Mouse (Mus musculus): ENCODE measurements at regions not wholly inside any gene's neighbourhood (a gene's known extent, or its start where the extent isn't known, plus 50 kb on each side); places are given as distances from the start of the nearest gene placed in this dataset.

- H3K27ac ChIP-seq (ENCODE audit: low read length), result no peak overlapping the region
- no peak overlapping the region for H3K4me3 ChIP-seq (ENCODE audit: low read length)
- H3K27me3 ChIP-seq (ENCODE audit: control insufficient read depth, insufficient read depth, low read depth, low read length), result no peaks in the 10 kb centered on the region
- no peaks in the 10 kb centered on the region for H3K9me3 ChIP-seq (ENCODE audit: control insufficient read depth, low read length)
- WGBS, result 62% methylated on average over 4 of the region's 4 CpGs
- no peak overlapping the region for H3K9ac ChIP-seq (ENCODE audit: low read length)
- H3K4me1 ChIP-seq (replicated peaks; ENCODE audit: control insufficient read depth, insufficient read depth, low read length), result no peaks in the 10 kb centered on the region
- ATAC-seq (ENCODE audit: low read depth), result no peak
- no peak overlapping the region for H3K4me2 ChIP-seq (ENCODE audit: low read depth, low read length)
- H3K36me3 ChIP-seq (ENCODE audit: control insufficient read depth, insufficient read depth, low read length), result no peaks in the 10 kb centered on the region
Measured at GRCm38 (mm10) chr6:99881606-99882005, 155.4 kb upstream of the Prok2 start.

DNA sequence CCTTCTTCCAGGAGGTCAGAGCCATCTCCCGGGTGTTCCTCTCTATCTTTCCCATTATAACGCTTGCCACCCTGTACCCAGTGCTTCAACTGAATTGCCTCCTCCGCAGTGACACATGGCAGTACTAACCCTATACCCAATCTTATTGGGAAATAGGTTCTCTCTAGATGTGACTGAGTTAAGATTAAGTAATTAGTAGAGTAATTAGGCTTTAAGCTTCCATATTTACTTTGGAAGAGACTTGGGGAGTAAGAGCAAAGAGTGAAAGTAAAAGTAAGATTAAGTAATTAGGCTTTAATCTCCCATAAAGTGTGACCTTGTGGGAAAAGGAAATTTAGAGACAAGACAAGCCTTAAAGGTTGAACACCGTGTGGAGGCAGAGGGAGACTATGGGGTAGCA is 148.7 kb upstream of the Prok2 start:
- H3K4me2 ChIP-seq (ENCODE audit: low read depth, low read length), result no peak overlapping the region
- no peaks in the 10 kb centered on the region for H3K9me3 ChIP-seq (ENCODE audit: control insufficient read depth, low read length)
- H3K9ac ChIP-seq (ENCODE audit: low read length), result no peak overlapping the region
- WGBS, result 77% methylated on average over 4 of the region's 4 CpGs
- no peak overlapping the region for H3K27ac ChIP-seq (ENCODE audit: low read length)
- H3K4me1 ChIP-seq (replicated peaks; ENCODE audit: control insufficient read depth, insufficient read depth, low read length), result no peaks in the 10 kb centered on the region
- ATAC-seq (ENCODE audit: low read depth), result no peak
- no peaks in the 10 kb centered on the region for H3K36me3 ChIP-seq (ENCODE audit: control insufficient read depth, insufficient read depth, low read length)
- no peak overlapping the region for H3K4me3 ChIP-seq (ENCODE audit: low read length)
- no peaks in the 10 kb centered on the region for H3K27me3 ChIP-seq (ENCODE audit: control insufficient read depth, insufficient read depth, low read depth, low read length)

DNA sequence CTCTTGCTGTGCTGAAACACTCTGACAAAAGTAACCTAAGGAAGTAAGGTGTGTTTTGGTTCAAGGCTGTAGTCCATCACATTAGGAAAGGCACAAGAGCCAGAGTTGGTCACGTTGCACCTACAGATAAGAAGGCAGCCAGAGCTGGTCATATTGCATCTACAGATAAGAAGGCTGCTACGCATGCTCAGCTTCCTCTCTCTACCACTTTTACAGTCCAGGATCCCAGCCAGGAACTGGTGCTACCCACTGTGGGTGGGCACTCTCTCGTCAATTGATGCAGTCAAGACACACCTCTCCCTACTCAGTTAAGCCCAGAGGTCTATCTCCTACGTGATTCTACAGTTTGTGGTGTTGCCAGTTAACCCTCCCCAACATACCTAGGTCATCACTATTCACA is 147.8 kb upstream of the Prok2 start:
- ATAC-seq (ENCODE audit: low read depth), result no peak

DNA sequence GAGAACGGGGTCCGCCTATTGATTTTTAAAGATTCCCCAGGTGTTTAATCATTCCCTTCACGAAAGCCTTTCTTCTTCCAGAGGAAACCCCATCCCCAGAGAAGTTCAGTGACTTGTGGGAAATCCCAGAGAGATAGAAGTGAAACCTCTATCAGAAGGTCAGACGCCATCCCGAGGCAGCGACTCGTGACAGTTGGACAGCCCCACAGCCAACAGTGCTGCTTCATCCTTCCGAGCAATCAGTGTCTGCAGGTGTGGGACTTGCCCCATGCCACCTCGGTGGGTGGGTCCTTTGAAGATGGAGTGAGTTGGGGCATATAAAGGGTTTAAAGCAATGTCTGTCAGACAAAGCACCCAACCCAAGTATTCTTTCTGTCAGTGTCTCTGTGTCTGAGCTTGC is 139.9 kb upstream of the Prok2 start:
- Histone ChIP-seq H3K36me3 (ENCODE audit: control insufficient read depth, insufficient read depth, low read length) (no peaks in the 10 kb centered on the region), H3K4me1 (replicated peaks; ENCODE audit: control insufficient read depth, insufficient read depth, low read length) (no peaks in the 10 kb centered on the region), H3K9ac (ENCODE audit: low read length) (no peak overlapping the region), H3K9me3 (ENCODE audit: control insufficient read depth, low read length) (no peaks in the 10 kb centered on the region), H3K4me2 (ENCODE audit: low read depth, low read length) (no peak overlapping the region), H3K4me3 (ENCODE audit: low read length) (no peak overlapping the region), H3K27ac (ENCODE audit: low read length) (no peak overlapping the region), H3K27me3 (ENCODE audit: control insufficient read depth, insufficient read depth, low read depth, low read length) (no peaks in the 10 kb centered on the region; the same call in 1 of the 2 replicates)
- WGBS, result 58% methylated on average over 9 of the region's 9 CpGs
- no peak for ATAC-seq (ENCODE audit: low read depth)

More for the DNA sequence above, 147.8 kb upstream of the Prok2 start:
- 48% methylated on average over 4 of the region's 4 CpGs for WGBS
- Histone ChIP-seq H3K4me2 (ENCODE audit: low read depth, low read length) (no peak overlapping the region), H3K9me3 (ENCODE audit: control insufficient read depth, low read length) (no peaks in the 10 kb centered on the region), H3K27ac (ENCODE audit: low read length) (no peak overlapping the region), H3K4me3 (ENCODE audit: low read length) (no peak overlapping the region), H3K27me3 (ENCODE audit: control insufficient read depth, insufficient read depth, low read depth, low read length) (no peaks in the 10 kb centered on the region), H3K9ac (ENCODE audit: low read length) (no peak overlapping the region), H3K36me3 (ENCODE audit: control insufficient read depth, insufficient read depth, low read length) (no peaks in the 10 kb centered on the region), H3K4me1 (replicated peaks; ENCODE audit: control insufficient read depth, insufficient read depth, low read length) (no peaks in the 10 kb centered on the region)

DNA sequence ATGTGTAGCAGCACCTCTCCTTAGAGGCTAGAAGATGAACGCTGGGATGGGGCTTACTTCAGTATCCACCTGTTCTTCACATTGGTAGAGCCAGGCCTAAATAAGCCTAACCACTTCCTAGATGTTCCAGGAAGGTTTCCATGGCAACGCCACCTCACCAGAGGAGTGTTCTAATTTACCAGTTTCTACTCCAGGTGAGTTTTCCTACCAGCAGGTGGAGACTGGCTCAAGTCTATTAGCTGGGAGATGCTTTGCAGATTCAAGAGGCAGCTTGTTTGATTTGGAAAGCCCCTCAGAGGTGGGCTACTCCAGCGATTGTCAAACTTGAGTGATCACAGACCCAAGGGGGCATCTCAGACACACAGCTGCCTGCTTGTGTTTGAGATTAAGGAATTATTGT is 138.8 kb upstream of the Prok2 start:
- H3K9me3 ChIP-seq (ENCODE audit: control insufficient read depth, low read length), result no peaks in the 10 kb centered on the region
- 45% methylated on average over 3 of the region's 3 CpGs for WGBS

GRCm38 (mm10) chr6:99863418-99863817 is 137.2 kb upstream of the Prok2 start:
- Histone ChIP-seq H3K27me3 (ENCODE audit: control insufficient read depth, insufficient read depth, low read depth, low read length) (no peaks in the 10 kb centered on the region; the same call in 1 of the 2 replicates), H3K9ac (ENCODE audit: low read length) (no peak overlapping the region), H3K27ac (ENCODE audit: low read length) (no peak overlapping the region), H3K4me1 (replicated peaks; ENCODE audit: control insufficient read depth, insufficient read depth, low read length) (no peaks in the 10 kb centered on the region), H3K4me3 (ENCODE audit: low read length) (no peak overlapping the region), H3K9me3 (ENCODE audit: control insufficient read depth, low read length) (no peaks in the 10 kb centered on the region), H3K36me3 (ENCODE audit: control insufficient read depth, insufficient read depth, low read length) (no peaks in the 10 kb centered on the region), H3K4me2 (ENCODE audit: low read depth, low read length) (no peak overlapping the region)
- no peak for ATAC-seq (ENCODE audit: low read depth)
- WGBS, result 43% methylated on average over 9 of the region's 9 CpGs

More for the DNA sequence above, 138.8 kb upstream of the Prok2 start:
- Histone ChIP-seq H3K27ac (ENCODE audit: low read length) (no peak overlapping the region), H3K27me3 (ENCODE audit: control insufficient read depth, insufficient read depth, low read depth, low read length) (no peaks in the 10 kb centered on the region; the same call in 1 of the 2 replicates), H3K4me3 (ENCODE audit: low read length) (no peak overlapping the region), H3K4me1 (replicated peaks; ENCODE audit: control insufficient read depth, insufficient read depth, low read length) (no peaks in the 10 kb centered on the region), H3K9ac (ENCODE audit: low read length) (no peak overlapping the region), H3K4me2 (ENCODE audit: low read depth, low read length) (no peak overlapping the region), H3K36me3 (ENCODE audit: control insufficient read depth, insufficient read depth, low read length) (no peaks in the 10 kb centered on the region)
- peak; percentile 43; the same call in 1 of the 2 replicates for ATAC-seq (ENCODE audit: low read depth)

DNA sequence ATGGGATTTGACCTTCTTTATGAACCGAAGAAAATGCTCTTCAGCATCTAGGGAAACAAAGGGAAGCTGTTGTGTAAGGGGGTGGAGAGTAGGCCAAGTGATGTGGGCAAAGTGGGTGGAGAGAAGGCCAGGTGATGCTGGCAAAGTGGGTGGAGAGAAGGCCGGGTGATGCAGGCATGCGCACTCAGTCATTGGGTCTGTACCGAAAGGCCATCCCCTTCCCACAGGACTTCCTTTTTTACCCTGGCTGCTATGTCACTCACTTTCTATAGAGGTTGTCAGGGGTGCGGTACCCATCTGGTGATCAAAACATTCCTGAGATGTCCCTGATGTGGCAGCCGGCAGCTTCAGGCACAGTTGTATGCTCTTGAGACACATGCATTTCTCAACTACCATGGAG is 131.2 kb upstream of the Prok2 start:
- 74% methylated on average over 6 of the region's 6 CpGs for WGBS
- no peak for ATAC-seq (ENCODE audit: low read depth)
- Histone ChIP-seq H3K9ac (ENCODE audit: low read length) (no peak overlapping the region), H3K27ac (ENCODE audit: low read length) (no peak overlapping the region), H3K4me2 (ENCODE audit: low read depth, low read length) (no peak overlapping the region), H3K36me3 (ENCODE audit: control insufficient read depth, insufficient read depth, low read length) (no peaks in the 10 kb centered on the region), H3K27me3 (ENCODE audit: control insufficient read depth, insufficient read depth, low read depth, low read length) (no peaks in the 10 kb centered on the region), H3K4me3 (ENCODE audit: low read length) (no peak overlapping the region), H3K9me3 (ENCODE audit: control insufficient read depth, low read length) (no peaks in the 10 kb centered on the region), H3K4me1 (replicated peaks; ENCODE audit: control insufficient read depth, insufficient read depth, low read length) (no peaks in the 10 kb centered on the region)

GRCm38 (mm10) chr6:99853716-99854115 is 127.5 kb upstream of the Prok2 start:
- Histone ChIP-seq H3K27me3 (ENCODE audit: control insufficient read depth, insufficient read depth, low read depth, low read length) (no peaks in the 10 kb centered on the region), H3K4me3 (ENCODE audit: low read length) (no peak overlapping the region), H3K9me3 (ENCODE audit: control insufficient read depth, low read length) (no peaks in the 10 kb centered on the region), H3K36me3 (ENCODE audit: control insufficient read depth, insufficient read depth, low read length) (no peaks in the 10 kb centered on the region), H3K27ac (ENCODE audit: low read length) (no peak overlapping the region), H3K4me2 (ENCODE audit: low read depth, low read length) (no peak overlapping the region), H3K4me1 (replicated peaks; ENCODE audit: control insufficient read depth, insufficient read depth, low read length) (no peaks in the 10 kb centered on the region), H3K9ac (ENCODE audit: low read length) (no peak overlapping the region)
- 39% methylated on average over 3 of the region's 3 CpGs for WGBS
- ATAC-seq (ENCODE audit: low read depth), result peak; percentile 59

- Histone ChIP-seq H3K4me2 (ENCODE audit: low read depth, low read length) (no peak overlapping the region), H3K27ac (ENCODE audit: low read length) (no peak overlapping the region), H3K4me1 (replicated peaks; ENCODE audit: control insufficient read depth, insufficient read depth, low read length) (no peaks in the 10 kb centered on the region), H3K4me3 (ENCODE audit: low read length) (no peak overlapping the region), H3K36me3 (ENCODE audit: control insufficient read depth, insufficient read depth, low read length) (no peaks in the 10 kb centered on the region), H3K9ac (ENCODE audit: low read length) (no peak overlapping the region), H3K27me3 (ENCODE audit: control insufficient read depth, insufficient read depth, low read depth, low read length) (no peaks in the 10 kb centered on the region), H3K9me3 (ENCODE audit: control insufficient read depth, low read length) (no peaks in the 10 kb centered on the region)
- no peak for ATAC-seq (ENCODE audit: low read depth)
- WGBS, result 83% methylated on average over 1 of the region's 1 CpGs
Measured at GRCm38 (mm10) chr6:99850706-99851105, 124.5 kb upstream of the Prok2 start.

DNA sequence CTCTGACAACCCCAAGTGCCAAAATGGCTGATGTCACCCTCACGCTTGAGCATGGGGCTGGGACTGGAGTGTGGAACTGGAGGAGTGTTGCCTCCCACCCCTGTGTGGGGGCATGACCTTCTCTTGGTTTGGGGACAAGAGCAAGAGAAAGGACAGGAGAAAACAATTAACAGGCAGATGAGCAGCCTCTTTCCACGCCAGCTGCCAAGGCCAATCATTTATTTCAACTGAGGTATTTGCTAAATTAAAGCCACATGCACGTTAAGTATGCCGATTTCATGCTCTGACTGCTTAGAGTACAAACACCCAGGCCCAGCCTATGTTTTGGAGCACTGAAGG is 119.3 kb upstream of the Prok2 start:
- Histone ChIP-seq H3K27me3 (ENCODE audit: control insufficient read depth, insufficient read depth, low read depth, low read length) (no peaks in the 10 kb centered on the region), H3K36me3 (ENCODE audit: control insufficient read depth, insufficient read depth, low read length) (no peaks in the 10 kb centered on the region), H3K4me2 (ENCODE audit: low read depth, low read length) (no peak overlapping the region), H3K9me3 (ENCODE audit: control insufficient read depth, low read length) (no peaks in the 10 kb centered on the region), H3K27ac (ENCODE audit: low read length) (no peak overlapping the region), H3K4me1 (replicated peaks; ENCODE audit: control insufficient read depth, insufficient read depth, low read length) (no peaks in the 10 kb centered on the region), H3K4me3 (ENCODE audit: low read length) (no peak overlapping the region), H3K9ac (ENCODE audit: low read length) (no peak overlapping the region)
- no peak for ATAC-seq (ENCODE audit: low read depth)
- WGBS, result 57% methylated on average over 4 of the region's 4 CpGs

Measured in lung, embryonic 16.5 days (tissue).